Mouse (Mus musculus): ENCODE data around the gene Gm20388. TPM values are rescaled to one million over a fixed set of nuclear protein-coding genes. Genes with fewer than 3 reads are reported as not detected.

Gene Gm20388
- polyA plus RNA-seq, 2 experiments, result 8.5 TPM; not detected in 1

DNA sequence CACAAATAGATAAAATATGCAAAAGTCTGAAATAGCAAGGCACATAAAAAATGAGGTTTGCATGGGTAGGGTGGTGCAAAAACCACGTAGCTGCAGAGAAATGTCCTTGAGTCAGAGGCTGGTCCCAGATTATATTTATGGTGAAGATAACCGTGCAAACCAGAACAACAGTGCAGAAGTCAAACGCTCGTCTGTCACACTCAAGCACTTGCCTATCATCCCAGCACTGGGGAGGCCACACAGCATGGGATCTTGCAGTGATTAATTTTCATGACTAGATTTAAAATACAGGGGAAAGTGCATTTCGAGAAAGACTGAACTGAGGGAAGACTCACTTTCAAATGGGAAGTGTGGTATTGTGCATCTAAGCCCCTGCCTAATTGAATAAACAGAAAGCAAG is 3083.1 kb downstream of the Gm20388 start:
- WGBS (ENCODE audit: insufficient replicate concordance), result 14% methylated on average over 5 of the region's 5 CpGs
- TF ChIP-seq CTCF (IDR thresholded peaks at IDR 0.05; ENCODE audit: low read depth), result no peak
- TF ChIP-seq EP300 (IDR thresholded peaks at IDR 0.05; ENCODE audit: low read depth), result no peak
- no peak for DNase-seq (ENCODE audit: low read depth in 3 of 3, low spot score in 3 of 3)
- no peak overlapping the region for H3K27ac ChIP-seq
- H3K27me3 ChIP-seq (ENCODE audit: control insufficient read depth, insufficient read depth, low read length), result no peaks in the 10 kb centered on the region
- no peaks in the 10 kb centered on the region for H3K9me3 ChIP-seq (ENCODE audit: control insufficient read depth, low read length)
- H3K4me3 ChIP-seq (ENCODE audit: insufficient read depth in 1 of 2, low read depth in 2 of 2, low read length in 2 of 2), result no peak overlapping the region
- no peak for ATAC-seq (ENCODE audit: insufficient read depth)
- H3K9ac ChIP-seq (replicated peaks), result no peak overlapping the region
- H3K4me2 ChIP-seq (ENCODE audit: low read depth), result no peak overlapping the region
- H3K36me3 ChIP-seq (replicated peaks; ENCODE audit: control insufficient read depth, insufficient read depth, low read depth), result no peaks in the 10 kb centered on the region
- H3K4me1 ChIP-seq (replicated peaks; ENCODE audit: control insufficient read depth in 2 of 2, insufficient read depth in 2 of 2, low read length in 1 of 2), result peaks cover 0 to 30% of the 10 kb centered on the region in 2 experiments; a peak in 3 of 4 replicates

DNA sequence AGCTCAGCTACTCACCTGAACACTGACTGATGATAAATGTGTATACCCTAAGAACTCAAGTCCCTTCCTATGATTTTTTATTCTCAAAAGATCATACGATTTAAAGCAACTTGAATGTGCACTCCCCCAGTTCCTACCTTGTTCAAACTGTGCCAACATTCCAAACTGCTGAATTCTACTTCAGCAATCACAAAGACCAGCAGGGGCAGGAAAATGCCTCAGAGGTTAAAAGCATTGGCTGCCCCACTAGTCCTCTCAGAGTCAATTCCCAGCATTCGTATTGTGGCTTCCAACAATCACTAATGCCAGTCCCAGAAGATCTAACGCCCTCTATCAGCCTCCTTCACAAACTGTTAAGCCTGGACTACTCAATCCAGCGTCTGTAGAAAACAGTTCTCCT is 3087.3 kb downstream of the Gm20388 start:
- H3K27me3 ChIP-seq (ENCODE audit: control insufficient read depth, insufficient read depth, low read length), result no peaks in the 10 kb centered on the region
- H3K4me1 ChIP-seq (replicated peaks; ENCODE audit: control insufficient read depth in 2 of 2, insufficient read depth in 2 of 2, low read length in 1 of 2), result peaks cover 0 to 18% of the 10 kb centered on the region in 2 experiments; a peak in 3 of 4 replicates
- no peak overlapping the region for H3K4me2 ChIP-seq (ENCODE audit: low read depth)
- H3K27ac ChIP-seq, result no peak overlapping the region
- H3K4me3 ChIP-seq (ENCODE audit: insufficient read depth in 1 of 2, low read depth in 2 of 2, low read length in 2 of 2), result no peak overlapping the region
- no peaks in the 10 kb centered on the region for H3K9me3 ChIP-seq (ENCODE audit: control insufficient read depth, low read length)
- TF ChIP-seq CTCF (IDR thresholded peaks at IDR 0.05; ENCODE audit: low read depth) (no peak), EP300 (IDR thresholded peaks at IDR 0.05; ENCODE audit: low read depth) (no peak)
- no peak overlapping the region for H3K9ac ChIP-seq (replicated peaks)
- 73% methylated on average over 4 of the region's 4 CpGs for WGBS (ENCODE audit: insufficient replicate concordance)
- DNase-seq (ENCODE audit: low read depth in 3 of 3, low spot score in 3 of 3), result no peak
- no peak for ATAC-seq (ENCODE audit: insufficient read depth)
- H3K36me3 ChIP-seq (replicated peaks; ENCODE audit: control insufficient read depth, insufficient read depth, low read depth), result no peaks in the 10 kb centered on the region

DNA sequence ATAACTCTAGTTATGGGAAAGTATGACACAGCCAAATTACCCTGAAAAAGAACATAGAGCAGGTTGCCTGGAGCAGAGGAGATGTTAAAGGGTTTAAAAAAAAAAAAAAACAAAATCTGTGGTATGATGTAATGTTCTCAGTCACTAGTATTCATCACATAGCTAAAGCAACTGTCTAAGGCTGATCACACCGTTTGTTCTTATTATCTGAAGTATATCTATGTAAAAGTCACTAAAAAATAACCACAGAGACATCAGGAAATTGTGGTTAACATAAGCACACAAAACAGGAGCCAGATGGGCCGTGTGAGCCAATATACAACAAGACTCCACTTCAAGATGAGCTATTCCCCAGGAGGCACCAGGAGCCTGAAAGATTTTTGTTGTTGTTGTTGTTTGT is 3089.7 kb downstream of the Gm20388 start:
- no peaks in the 10 kb centered on the region for H3K36me3 ChIP-seq (replicated peaks; ENCODE audit: control insufficient read depth, insufficient read depth, low read depth)
- H3K9ac ChIP-seq (replicated peaks), result no peak overlapping the region
- WGBS (ENCODE audit: insufficient replicate concordance), result 13% methylated on average over 2 of the region's 2 CpGs
- H3K4me2 ChIP-seq (ENCODE audit: low read depth), result no peak overlapping the region
- peaks cover 0 to 11% of the 10 kb centered on the region in 2 experiments; a peak in 2 of 4 replicates for H3K4me1 ChIP-seq (replicated peaks; ENCODE audit: control insufficient read depth in 2 of 2, insufficient read depth in 2 of 2, low read length in 1 of 2)
- no peaks in the 10 kb centered on the region for H3K27me3 ChIP-seq (ENCODE audit: control insufficient read depth, insufficient read depth, low read length)
- no peak overlapping the region for H3K4me3 ChIP-seq (ENCODE audit: insufficient read depth in 1 of 2, low read depth in 2 of 2, low read length in 2 of 2)
- ATAC-seq (ENCODE audit: insufficient read depth) (no peak), DNase-seq (ENCODE audit: low read depth in 3 of 3, low spot score in 3 of 3) (no peak)
- no peak overlapping the region for H3K27ac ChIP-seq
- TF ChIP-seq CTCF (IDR thresholded peaks at IDR 0.05; ENCODE audit: low read depth), result no peak
- no peak for TF ChIP-seq EP300 (IDR thresholded peaks at IDR 0.05; ENCODE audit: low read depth)
- H3K9me3 ChIP-seq (ENCODE audit: control insufficient read depth, low read length), result no peaks in the 10 kb centered on the region

DNA sequence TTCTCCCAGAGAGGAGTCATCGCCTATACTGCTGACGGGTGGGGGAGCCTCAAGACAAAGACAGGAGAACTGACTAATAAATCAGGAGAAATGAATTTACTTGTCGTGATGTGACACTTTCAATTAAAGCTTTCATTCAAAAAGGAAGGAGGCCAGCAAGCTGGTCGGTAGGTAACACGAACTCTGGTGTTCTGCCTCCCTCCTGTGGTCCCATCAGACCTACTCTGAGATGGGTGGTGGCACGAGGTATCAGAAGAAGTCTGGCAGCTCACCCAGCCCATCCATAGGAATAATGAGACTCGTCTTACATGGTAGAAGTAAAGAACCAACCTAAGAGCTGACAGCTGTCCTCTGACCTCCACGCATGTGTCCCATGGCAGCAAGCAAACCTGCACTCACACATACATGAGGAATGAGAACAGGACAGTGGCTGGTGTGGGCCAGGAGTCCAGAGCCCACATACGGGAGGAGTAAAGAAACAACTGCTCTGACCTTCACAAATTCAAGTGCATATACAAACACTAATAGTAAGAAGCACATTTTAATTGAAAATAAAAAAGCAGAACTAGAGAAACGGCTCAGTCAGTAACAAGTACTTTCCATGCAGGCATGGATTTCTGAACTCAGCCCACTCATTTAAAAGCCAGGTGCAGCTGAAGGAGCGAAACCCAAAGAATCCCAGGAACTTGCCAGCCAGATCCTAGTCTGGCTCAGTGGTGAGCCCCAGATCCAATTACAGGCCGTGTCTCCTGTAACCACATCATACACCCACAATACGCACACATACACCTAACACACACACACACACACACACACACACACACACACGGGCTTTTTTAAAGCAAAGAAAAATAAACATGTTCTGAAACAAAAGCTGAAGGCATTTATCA is 3093.6 kb downstream of the Gm20388 start:
- WGBS (ENCODE audit: insufficient replicate concordance), result 64% methylated on average over 14 of the region's 14 CpGs
- Histone ChIP-seq H3K4me3 (ENCODE audit: insufficient read depth in 1 of 2, low read depth in 2 of 2, low read length in 2 of 2) (no peak overlapping the region), H3K9ac (replicated peaks) (no peak overlapping the region), H3K27ac (no peak overlapping the region), H3K4me1 (replicated peaks; ENCODE audit: control insufficient read depth in 2 of 2, insufficient read depth in 2 of 2, low read length in 1 of 2) (peaks cover 0 to 11% of the 10 kb centered on the region in 2 experiments; a peak in 2 of 4 replicates), H3K4me2 (ENCODE audit: low read depth) (no peak overlapping the region), H3K9me3 (ENCODE audit: control insufficient read depth, low read length) (no peaks in the 10 kb centered on the region), H3K36me3 (replicated peaks; ENCODE audit: control insufficient read depth, insufficient read depth, low read depth) (no peaks in the 10 kb centered on the region), H3K27me3 (ENCODE audit: control insufficient read depth, insufficient read depth, low read length) (no peaks in the 10 kb centered on the region)
- ATAC-seq (ENCODE audit: insufficient read depth) (no peak), DNase-seq (ENCODE audit: low read depth in 3 of 3, low spot score in 3 of 3) (no peak)
- TF ChIP-seq CTCF (IDR thresholded peaks at IDR 0.05; ENCODE audit: low read depth) (0 out of 2 replicates have a peak, but pooled peaks have one; percentile 3), EP300 (IDR thresholded peaks at IDR 0.05; ENCODE audit: low read depth) (no peak)

GRCm38 (mm10) chr8:123005328-123005727 is 3094.7 kb downstream of the Gm20388 start:
- ATAC-seq (ENCODE audit: insufficient read depth) (no peak), DNase-seq (ENCODE audit: low read depth in 3 of 3, low spot score in 3 of 3) (no peak)
- H3K27ac ChIP-seq, result no peak overlapping the region
- H3K9me3 ChIP-seq (ENCODE audit: control insufficient read depth, low read length), result no peaks in the 10 kb centered on the region
- H3K27me3 ChIP-seq (ENCODE audit: control insufficient read depth, insufficient read depth, low read length), result no peaks in the 10 kb centered on the region
- no peak overlapping the region for H3K4me2 ChIP-seq (ENCODE audit: low read depth)
- no peak overlapping the region for H3K4me3 ChIP-seq (ENCODE audit: insufficient read depth in 1 of 2, low read depth in 2 of 2, low read length in 2 of 2)
- H3K9ac ChIP-seq (replicated peaks), result no peak overlapping the region
- no peak for TF ChIP-seq EP300 (IDR thresholded peaks at IDR 0.05; ENCODE audit: low read depth)
- no peak for TF ChIP-seq CTCF (IDR thresholded peaks at IDR 0.05; ENCODE audit: low read depth)
- peaks cover 0 to 11% of the 10 kb centered on the region in 2 experiments; a peak in 2 of 4 replicates for H3K4me1 ChIP-seq (replicated peaks; ENCODE audit: control insufficient read depth in 2 of 2, insufficient read depth in 2 of 2, low read length in 1 of 2)
- WGBS (ENCODE audit: insufficient replicate concordance), result 53% methylated on average over 3 of the region's 3 CpGs
- H3K36me3 ChIP-seq (replicated peaks; ENCODE audit: control insufficient read depth, insufficient read depth, low read depth), result no peaks in the 10 kb centered on the region

Measured in liver, embryonic 14.5 days (tissue).